Mouse (Mus musculus) olfactory bulb, adult 2 months (tissue): ENCODE measurements around the gene Prom2. TPM values are rescaled to one million over a fixed set of nuclear protein-coding genes. Genes with fewer than 3 reads are reported as not detected.

Source experiments
- H3K27ac ChIP-seq: fragments of 200-500 bp; 2 replicates; pipeline ENCODE4 v1.5.1; 2012; ENCODE audit warnings: low read depth, low read length; ENCODE audit not compliant: insufficient read depth
- H3K4me1 ChIP-seq: fragments of 200-500 bp; 2 replicates; pipeline ENCODE4 v1.6.1; 2012; ENCODE audit warnings: low read length; ENCODE audit not compliant: control insufficient read depth, insufficient read depth
- H3K4me3 ChIP-seq: fragments of 200-500 bp; 2 replicates; pipeline ENCODE4 v1.5.1; 2012; ENCODE audit warnings: mild to moderate bottlenecking, low read depth, low read length, moderate library complexity; ENCODE audit not compliant: insufficient read depth
- CTCF ChIP-seq: fragments of 200-500 bp; IDR thresholded peaks from 2 replicates; pipeline ENCODE4 v1.5.1; 2012; ENCODE audit warnings: low read depth, mild to moderate bottlenecking, low read length, moderate library complexity; ENCODE audit not compliant: insufficient read depth
- POLR2A ChIP-seq: fragments of 200-500 bp; IDR thresholded peaks from 2 replicates; pipeline ENCODE4 v1.6.1; 2012; ENCODE audit warnings: mild to moderate bottlenecking, low read depth, low read length, moderate library complexity; ENCODE audit not compliant: insufficient read depth
- WGBS: fragments of 180-500 bp; shearing (Covaris S2); methylation state at CpG from one replicate; pipeline ENCODE4 v1.1.7; 2018; 5-methylcytosine and 5-hydroxymethylcytosine counted together
- polyA plus RNA-seq: library from polyadenylated mRNA; stranded (reverse); fragments of >200 nt; gene quantifications from 2 replicates; pipeline ENCODE4 v1.2.4, GENCODE M21; 2012; ENCODE audit warnings: low replicate concordance; ENCODE audit not compliant: missing spikeins, insufficient read depth, insufficient read length

Gene Prom2
- not detected in 2 replicates for polyA plus RNA-seq

DNA sequence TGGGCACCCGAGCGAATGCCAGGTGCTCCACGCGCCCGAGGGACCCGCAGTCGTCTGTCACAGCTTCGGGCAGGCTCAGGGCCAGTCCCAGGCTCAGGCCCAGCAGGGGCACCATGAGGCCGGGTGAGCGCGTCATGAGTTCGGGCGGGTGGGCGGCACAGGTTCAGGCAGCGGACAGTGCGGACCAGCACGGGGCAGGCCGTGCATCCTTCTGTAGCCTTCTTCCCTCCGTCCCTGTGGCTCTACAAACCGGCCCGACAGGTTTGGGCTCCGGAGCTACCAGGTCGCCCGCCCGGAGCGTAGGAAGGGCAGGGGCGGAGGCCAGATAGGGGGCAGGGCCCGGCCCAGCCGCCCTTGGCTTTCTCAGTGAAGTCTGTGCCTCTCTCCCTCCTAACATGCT lies at the start of gene Prom2:
Gene Prom2, minus strand, starts transcription at position 283 of the 400 bp plus-strand sequence.
- no peak for TF ChIP-seq POLR2A
- no peak for TF ChIP-seq CTCF
- Histone ChIP-seq H3K27ac (no peak within 1 kb of the TSS), H3K4me1 (peaks cover 30% of the 10 kb centered on the region), H3K4me3 (no peak within 1 kb of the TSS)
- WGBS: 46% methylated on average over 29 of the region's 29 CpGs

DNA sequence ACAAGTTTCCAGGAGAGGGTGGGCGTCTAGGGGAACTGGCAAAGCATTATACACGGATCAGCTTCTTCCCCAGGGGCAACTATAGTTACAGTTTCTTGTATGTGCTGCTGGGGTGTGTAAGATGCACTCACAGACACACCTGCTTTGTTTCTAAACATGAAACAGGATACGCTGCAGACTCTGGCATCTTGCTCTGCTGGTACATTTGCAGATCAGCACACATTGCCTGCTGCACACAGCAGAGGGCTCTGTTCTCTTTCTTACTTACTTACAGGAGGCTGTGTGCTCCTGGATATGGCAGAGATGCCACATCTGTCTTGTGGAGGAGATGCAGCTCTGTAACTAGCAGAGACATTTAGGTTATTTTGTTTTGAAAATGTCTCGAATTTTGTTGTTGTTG lies 49.6 kb upstream of the Prom2 start:
- H3K4me3 ChIP-seq: no peak overlapping the region
- 70% methylated on average over 4 of the region's 4 CpGs for WGBS
- TF ChIP-seq CTCF: no peak
- TF ChIP-seq POLR2A: no peak

DNA sequence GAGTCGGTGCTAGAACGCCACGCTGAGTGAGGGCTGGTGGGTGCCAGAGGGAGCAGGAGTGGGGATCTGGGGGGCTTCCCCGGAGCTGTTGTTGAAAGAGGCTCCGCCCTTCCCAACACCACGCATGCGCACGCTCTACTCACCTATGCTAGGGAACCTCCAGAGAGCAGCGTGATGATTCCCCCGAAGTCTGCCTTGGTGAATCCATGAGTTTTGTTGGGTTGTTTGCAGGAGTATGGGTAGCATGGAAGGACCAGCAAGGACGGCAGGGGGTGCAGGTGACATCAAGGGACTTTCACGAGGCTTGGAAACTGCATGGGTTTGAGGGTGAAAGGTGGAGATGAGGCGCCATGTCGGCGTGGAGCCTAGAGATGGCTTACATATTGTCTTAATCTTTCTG lies 48.9 kb upstream of the Prom2 start:
- TF ChIP-seq CTCF: no peak
- no peak for TF ChIP-seq POLR2A
- no peak overlapping the region for H3K27ac ChIP-seq
- no peak overlapping the region; the same call in 1 of the 2 replicates for H3K4me3 ChIP-seq
- 77% methylated on average over 15 of the region's 15 CpGs for WGBS
- H3K4me1 ChIP-seq: peaks cover 3% of the 10 kb centered on the region

More for the DNA sequence above, 49.6 kb upstream of the Prom2 start:
- Histone ChIP-seq H3K4me1 (peaks cover 3% of the 10 kb centered on the region), H3K27ac (no peak overlapping the region)

DNA sequence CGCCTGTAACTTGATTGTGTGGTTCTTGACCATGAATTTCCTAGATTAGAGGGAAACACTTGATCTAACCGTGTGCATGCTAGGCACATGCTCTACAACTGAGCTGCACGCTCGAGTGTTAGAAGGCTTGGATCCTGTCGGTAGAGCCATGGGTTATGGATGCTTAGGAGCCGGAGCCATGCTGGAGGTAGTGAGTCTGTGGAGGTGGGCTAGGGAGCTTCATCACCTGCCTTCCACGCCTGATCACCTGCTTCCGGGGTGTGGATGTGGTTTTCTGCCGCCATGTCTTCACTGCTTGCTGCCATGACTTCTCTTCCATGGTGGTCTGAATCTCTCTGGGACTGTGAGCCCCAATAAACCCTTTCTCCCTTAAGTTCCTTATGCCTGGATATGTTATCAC lies 47.6 kb upstream of the Prom2 start:
- Histone ChIP-seq H3K27ac (no peak overlapping the region), H3K4me3 (no peak overlapping the region), H3K4me1 (peaks cover 3% of the 10 kb centered on the region)
- TF ChIP-seq CTCF (no peak), POLR2A (no peak)
- WGBS: 84% methylated on average over 9 of the region's 9 CpGs

DNA sequence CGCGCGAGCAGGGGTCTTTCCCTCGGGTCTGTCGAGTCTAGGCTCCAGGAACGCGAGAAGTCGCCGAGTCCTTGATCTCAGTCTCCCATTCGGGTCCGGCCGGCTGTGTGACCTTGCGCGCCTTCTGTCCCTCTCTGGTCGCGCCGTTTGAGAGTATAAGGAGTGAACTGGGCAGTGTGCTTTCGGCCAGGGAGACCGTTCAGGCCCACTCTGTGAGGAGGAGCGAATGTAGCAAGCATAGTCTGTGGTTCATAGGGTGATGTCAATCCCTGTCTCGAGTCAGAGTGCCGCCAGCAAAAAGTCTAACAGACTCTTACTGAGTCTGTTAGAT lies 46.2 kb upstream of the Prom2 start:
- Histone ChIP-seq H3K4me3 (peak overlapping the region; percentile 60), H3K27ac (peak overlapping the region; percentile 95; the same call in 1 of the 2 replicates), H3K4me1 (peaks cover 3% of the 10 kb centered on the region)
- no peak for TF ChIP-seq POLR2A
- TF ChIP-seq CTCF: no peak
- under 1% methylated on average over 22 of the region's 22 CpGs for WGBS

DNA sequence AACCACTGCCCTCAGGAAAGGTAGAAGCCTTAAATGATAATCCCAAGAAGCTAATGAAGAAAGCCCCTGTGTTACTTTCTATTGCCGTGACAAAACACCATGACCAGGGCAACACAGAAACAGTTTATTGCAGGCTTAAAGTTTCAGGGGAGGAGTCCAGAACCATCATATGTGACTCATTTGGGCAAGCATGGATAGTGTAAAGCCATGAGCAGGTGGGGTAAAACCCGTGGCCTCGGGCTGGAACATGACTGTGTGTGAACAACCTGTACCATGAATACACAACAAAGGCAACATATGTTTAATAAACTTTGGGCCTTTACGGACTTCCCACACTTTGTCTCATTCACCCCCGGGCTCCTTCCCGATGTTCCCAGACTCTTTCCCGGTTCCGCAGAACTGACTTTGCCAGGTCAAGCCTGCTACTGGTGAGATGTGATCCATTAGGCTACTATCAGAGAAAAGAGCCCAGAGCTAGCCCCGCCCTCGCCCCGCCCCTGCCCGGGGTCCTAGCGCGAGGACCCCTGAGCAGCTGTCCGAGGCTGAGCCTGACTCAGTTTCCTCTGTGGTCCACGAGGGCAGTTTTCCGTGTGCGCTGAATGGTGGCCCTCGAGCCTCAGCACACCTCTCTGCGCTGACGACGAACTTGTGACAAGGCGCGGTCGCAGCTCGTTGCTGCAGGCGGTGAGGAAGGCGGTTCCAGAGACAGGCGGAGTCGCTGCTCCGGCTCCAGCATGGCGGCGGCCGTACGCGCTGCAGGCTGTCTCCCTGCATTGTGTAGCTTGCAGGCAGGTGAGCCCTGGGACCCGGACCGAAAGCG lies 45.6 kb upstream of the Prom2 start, which contains the start of the genes Zfp661 and Mrps5:
Gene Zfp661, minus strand, starts transcription at position 401 of the 820 bp plus-strand sequence.
Gene Mrps5, plus strand, starts transcription at position 529 of the 820 bp plus-strand sequence.
- H3K27ac ChIP-seq: peak within 1 kb of the TSS; percentile 95
- peak within 1 kb of the TSS; percentile 60 for H3K4me3 ChIP-seq
- WGBS: 3% methylated on average over 39 of the region's 39 CpGs
- TF ChIP-seq POLR2A (peak; percentile 29; the same call in 1 of the 2 replicates), CTCF (no peak)
- peaks cover 3% of the 10 kb centered on the region for H3K4me1 ChIP-seq

DNA sequence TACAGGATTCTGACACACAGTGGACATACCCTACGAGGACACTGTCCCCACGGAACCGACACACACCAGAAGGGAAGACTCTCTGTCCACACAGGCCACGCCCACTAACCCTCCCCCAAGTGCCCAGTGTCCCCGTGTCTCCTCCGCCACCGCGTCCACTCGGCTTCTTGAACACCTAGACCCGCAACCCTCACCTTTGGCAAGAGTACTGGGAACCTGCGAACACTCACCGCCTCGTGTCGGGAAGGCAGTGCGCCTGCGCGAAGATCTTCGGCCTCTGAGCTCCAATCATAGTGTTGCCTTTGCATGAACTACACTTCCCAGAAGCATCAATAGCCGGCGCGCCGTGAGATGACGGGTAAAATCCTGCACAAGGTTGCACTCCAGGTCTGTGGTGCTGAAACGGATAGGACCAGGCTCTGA lies 43.2 kb upstream of the Prom2 start:
- H3K4me3 ChIP-seq: peak overlapping the region; percentile 89
- TF ChIP-seq POLR2A (peak; percentile 95), CTCF (no peak)
- under 1% methylated on average over 24 of the region's 24 CpGs for WGBS
- H3K4me1 ChIP-seq: peaks cover 3% of the 10 kb centered on the region
- no peak overlapping the region for H3K27ac ChIP-seq

DNA sequence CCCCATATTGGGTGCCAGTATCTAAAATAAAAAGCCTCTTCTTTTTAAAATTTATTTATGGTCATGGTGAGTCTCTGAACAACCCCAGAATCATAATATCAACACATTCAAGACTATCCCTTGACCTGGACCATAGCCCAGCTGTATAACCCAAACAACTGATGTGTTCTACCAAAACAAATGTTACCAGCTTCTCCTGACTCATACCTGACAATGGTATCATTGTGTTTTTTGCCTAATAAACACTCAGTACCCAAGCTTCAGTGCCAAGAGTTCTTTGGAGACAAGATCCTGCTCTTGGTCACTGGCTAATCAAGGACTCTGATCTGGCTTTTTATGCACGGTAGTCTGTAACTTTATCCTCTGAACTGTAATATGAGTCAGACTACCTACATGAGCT lies 32.1 kb upstream of the Prom2 start:
- no peak overlapping the region for H3K4me3 ChIP-seq
- no peak overlapping the region for H3K27ac ChIP-seq
- TF ChIP-seq CTCF: no peak
- no peak for TF ChIP-seq POLR2A
- no peaks in the 10 kb centered on the region for H3K4me1 ChIP-seq
- WGBS: 30% methylated on average over 1 of the region's 1 CpGs
